ENCODE assay signal across 9 mouse cellular contexts in the genomic region with DNA sequence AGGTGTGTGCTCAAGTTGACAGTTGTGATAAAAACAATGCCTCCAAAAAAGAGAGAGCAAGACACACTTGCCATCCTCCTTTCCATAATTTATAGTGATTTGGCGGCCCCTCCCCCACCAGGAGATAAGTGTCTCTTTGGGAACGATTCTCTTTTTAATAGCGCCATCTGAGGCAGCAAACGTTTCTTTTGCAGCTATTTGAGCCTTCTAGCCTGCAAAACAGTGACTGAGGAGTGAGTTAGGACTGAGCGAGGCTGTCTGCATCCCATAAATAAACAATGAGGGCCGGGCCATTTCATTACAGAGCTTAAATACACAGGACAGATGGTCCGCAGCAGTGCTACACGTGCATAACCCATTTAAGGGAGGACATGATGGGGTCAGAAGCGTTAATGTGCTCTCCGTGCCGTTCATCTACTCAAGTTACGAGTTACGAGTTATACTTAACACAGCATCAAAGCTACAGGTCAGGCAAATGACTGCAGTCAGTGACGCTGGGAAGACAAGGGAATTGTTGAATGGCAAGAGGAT.
DNase-seq lines count a peak whose midpoint lies in the region; ATAC-seq and TF ChIP-seq lines count a peak whose summit lies in the region.
"Had no signal": no experiment of that assay in that cellular context is flagged by ENCODE, and none has a peak within 500 bp of the region (broad histone marks: within the 10 kb centered on the region; RNA-seq: fewer than 3 reads in every experiment).

No protein-coding gene starts in this region.

- intact Hi-C loops in heart, postnatal 36 days (cut with DNase I): loop anchor here (5.0 kb wide), 1 partner anchor 644 kb away; no protein-coding TSS in a partner anchor

- peak; percentile 87 for ATAC-seq in forebrain, embryonic 12.5 days (ENCODE audit: low FRiP score)
- no peak for ATAC-seq in lung, postnatal 0 days

- no peaks in the 10 kb centered on the region for H3K36me3 ChIP-seq in forebrain, embryonic 12.5 days (replicated peaks)
- no peaks in the 10 kb centered on the region for H3K36me3 ChIP-seq in lung, postnatal 0 days (ENCODE audit: insufficient read depth, low read length)
- H3K36me3 ChIP-seq: heart, embryonic 15.5 days had no signal

- peaks cover 21% of the 10 kb centered on the region for H3K4me1 ChIP-seq in forebrain, embryonic 12.5 days
- H3K4me1 ChIP-seq in lung, postnatal 0 days (ENCODE audit: insufficient read depth, low read depth, low read length): peaks cover 2% of the 10 kb centered on the region; the same call in 1 of the 2 replicates

- no peak for TF ChIP-seq EP300 in lung, postnatal 0 days (IDR thresholded peaks at IDR 0.05)

- WGBS in forebrain, embryonic 12.5 days: 11% methylated on average over 14 of the region's 14 CpGs
- 27% methylated on average over 14 of the region's 14 CpGs for WGBS in lung, postnatal 0 days

- DNase-seq in ES-CJ7 (ENCODE audit: low read depth, low spot score): peak; percentile 11
- peak; percentile 50 for DNase-seq in brain, embryonic 18.5 days (ENCODE audit: low read depth, low spot score)
- peak; percentile 41 for DNase-seq in layer of hippocampus, adult 11-12 months (ENCODE audit: low spot score)
- peak; percentile 50 for DNase-seq in neural tube, embryonic 10.5 days (ENCODE audit: extremely low spot score, low spot score)
- no peak for DNase-seq in heart, postnatal 36 days
- no peak for DNase-seq in spleen, postnatal 4 days (ENCODE audit: low spot score in 2 of 2)
- DNase-seq in lung, postnatal 0 days (ENCODE audit: low spot score): no peak

- peak overlapping the region; percentile 68 for H3K27ac ChIP-seq in forebrain, embryonic 12.5 days
- H3K27ac ChIP-seq in lung, postnatal 0 days (ENCODE audit: low read length): no peak overlapping the region
- H3K27ac ChIP-seq: heart, embryonic 15.5 days had no signal

- TF ChIP-seq CTCF in lung, postnatal 0 days (IDR thresholded peaks at IDR 0.05): no peak

- peak overlapping the region; percentile 51 for H3K4me2 ChIP-seq in forebrain, embryonic 12.5 days
- no peak overlapping the region for H3K4me2 ChIP-seq in lung, postnatal 0 days (replicated peaks; ENCODE audit: low read depth, low read length)

- H3K9ac ChIP-seq in forebrain, embryonic 12.5 days: no peak overlapping the region; the same call in 1 of the 2 replicates
- no peak overlapping the region for H3K9ac ChIP-seq in lung, postnatal 0 days (replicated peaks; ENCODE audit: low read depth)
- H3K9ac ChIP-seq: heart, embryonic 15.5 days had no signal

- no peaks in the 10 kb centered on the region for H3K9me3 ChIP-seq in forebrain, embryonic 12.5 days
- H3K9me3 ChIP-seq in lung, postnatal 0 days (ENCODE audit: low read length): no peaks in the 10 kb centered on the region
- H3K9me3 ChIP-seq: heart, embryonic 15.5 days had no signal

- H3K27me3 ChIP-seq in forebrain, embryonic 12.5 days: peaks cover 21% of the 10 kb centered on the region
- no peaks in the 10 kb centered on the region for H3K27me3 ChIP-seq in lung, postnatal 0 days (replicated peaks; ENCODE audit: insufficient read depth, low read length)
- H3K27me3 ChIP-seq: heart, embryonic 15.5 days had no signal

- H3K4me3 ChIP-seq in forebrain, embryonic 12.5 days (replicated peaks): peak overlapping the region; percentile 21
- H3K4me3 ChIP-seq in lung, postnatal 0 days (ENCODE audit: low read depth, low read length): no peak overlapping the region
- H3K4me3 ChIP-seq: heart, embryonic 15.5 days had no signal

Comparison
In these comparisons a context has a peak if more than half of its experiments do, and no peak if none do; other contexts are left out.
1. DNase-seq: peak in ES-CJ7 (single experiment), brain, embryonic 18.5 days (single experiment), layer of hippocampus, adult 11-12 months (single experiment) and neural tube, embryonic 10.5 days (single experiment); none in heart, postnatal 36 days (0 of 2), spleen, postnatal 4 days (0 of 2) and lung, postnatal 0 days (single experiment).